Mouse (Mus musculus) T-helper 1 cell (primary cell): Measurements from ENCODE around the gene Fggy.

Source experiments
- in situ Hi-C: fragments of 300-600 bp; cut with MboI, MseI; formaldehyde crosslinking; loops from one replicate; pipeline ENCODE4 v1.15.1; 2025; ENCODE audit warnings: high pct_unique_total_duplicates

The Fggy gene

DNA sequence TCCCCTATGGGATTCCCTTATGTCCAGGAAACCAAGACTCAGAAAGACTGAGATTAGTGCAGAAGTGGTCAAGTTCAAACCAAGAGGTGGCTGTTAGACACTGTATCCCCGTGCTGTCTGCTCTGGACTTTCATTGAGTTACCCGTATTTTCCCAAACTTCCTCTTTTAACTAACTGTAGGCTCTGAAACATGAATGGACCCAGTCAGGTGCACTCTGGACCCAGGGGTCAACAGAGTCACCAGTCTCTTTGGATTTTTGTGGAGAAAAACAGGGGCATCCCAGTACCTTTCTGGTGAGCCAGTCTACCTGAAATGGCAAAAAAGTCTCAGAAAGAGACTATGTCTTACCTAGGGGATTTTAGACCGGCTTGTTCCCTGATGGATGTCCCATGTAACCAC lies 33.6 kb downstream of the Fggy start:
- in situ Hi-C loops = no loop called here

- in situ Hi-C loops = no loop called here
Measured at GRCm38 (mm10) chr4:95597208-95597607, 39.9 kb downstream of the Fggy start.

GRCm38 (mm10) chr4:95601776-95602175 lies 44.5 kb downstream of the Fggy start:
- in situ Hi-C loops = no loop called here

GRCm38 (mm10) chr4:95603254-95603653 lies 45.9 kb downstream of the Fggy start:
- in situ Hi-C loops = no loop called here

- in situ Hi-C loops = no loop called here
Measured at GRCm38 (mm10) chr4:95610663-95611062, 53.4 kb downstream of the Fggy start.

- in situ Hi-C loops = no loop called here
Measured at GRCm38 (mm10) chr4:95611390-95611789, 54.1 kb downstream of the Fggy start.

GRCm38 (mm10) chr4:95621046-95621445 lies 63.7 kb downstream of the Fggy start:
- in situ Hi-C loops = no loop called here

DNA sequence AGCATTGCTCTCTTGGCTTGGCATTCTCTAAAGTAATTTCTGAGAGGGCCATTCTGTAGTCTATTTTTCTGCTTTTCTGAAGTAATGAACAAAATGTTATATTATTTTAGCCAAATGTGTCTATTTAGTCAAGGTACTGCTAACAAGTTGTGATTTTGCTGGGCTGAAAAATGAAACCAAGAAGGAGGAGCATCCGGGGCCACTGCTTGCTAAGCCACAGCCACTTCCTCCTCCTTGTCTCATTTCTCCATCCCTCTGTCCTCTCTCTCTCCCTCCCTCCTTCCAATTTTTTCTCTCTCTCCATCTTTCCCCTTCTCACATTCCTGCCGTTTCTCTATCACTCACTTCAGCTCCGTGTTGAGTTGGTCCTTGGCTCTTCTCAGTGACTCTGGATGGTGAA lies 67.4 kb downstream of the Fggy start:
- in situ Hi-C loops = no loop called here

DNA sequence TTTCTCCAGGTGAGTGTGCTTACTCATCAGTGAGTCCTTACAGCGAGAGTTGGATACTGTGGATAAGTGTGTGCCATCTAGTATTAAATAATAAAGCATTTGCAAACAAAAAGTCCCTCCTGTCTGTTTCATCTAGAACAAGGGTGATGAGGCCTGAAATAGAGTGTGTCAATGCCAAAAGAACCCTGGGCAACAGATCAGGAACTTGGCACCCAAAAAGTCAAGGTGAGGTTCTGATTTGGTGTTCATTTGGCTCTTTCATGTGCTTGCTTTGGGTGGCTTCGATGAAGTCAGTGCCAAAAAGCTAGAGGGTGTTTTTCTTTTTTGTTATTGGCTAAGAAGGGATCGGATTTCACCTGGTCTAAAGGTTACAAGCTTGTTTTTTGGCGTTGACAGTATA lies 68.3 kb downstream of the Fggy start:
- in situ Hi-C loops = no loop called here

DNA sequence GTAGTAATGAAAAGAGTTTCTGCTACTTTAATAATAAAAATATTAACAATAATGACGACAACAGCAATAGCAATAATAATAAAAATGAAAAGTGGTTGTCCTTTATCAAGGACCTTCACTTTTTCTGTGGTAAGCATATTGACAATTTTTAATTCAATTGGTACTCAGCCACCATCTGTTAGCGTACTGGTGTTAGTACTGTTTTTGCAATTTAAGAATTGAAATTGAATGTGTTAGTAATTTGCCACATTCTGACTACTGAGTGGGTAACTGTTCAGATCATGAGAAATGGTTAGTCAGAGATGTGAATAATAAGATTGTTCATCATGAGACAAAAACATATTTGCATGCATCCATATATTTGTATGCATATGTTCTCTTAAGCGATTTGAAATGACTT lies 68.9 kb downstream of the Fggy start:
- in situ Hi-C loops = no loop called here

DNA sequence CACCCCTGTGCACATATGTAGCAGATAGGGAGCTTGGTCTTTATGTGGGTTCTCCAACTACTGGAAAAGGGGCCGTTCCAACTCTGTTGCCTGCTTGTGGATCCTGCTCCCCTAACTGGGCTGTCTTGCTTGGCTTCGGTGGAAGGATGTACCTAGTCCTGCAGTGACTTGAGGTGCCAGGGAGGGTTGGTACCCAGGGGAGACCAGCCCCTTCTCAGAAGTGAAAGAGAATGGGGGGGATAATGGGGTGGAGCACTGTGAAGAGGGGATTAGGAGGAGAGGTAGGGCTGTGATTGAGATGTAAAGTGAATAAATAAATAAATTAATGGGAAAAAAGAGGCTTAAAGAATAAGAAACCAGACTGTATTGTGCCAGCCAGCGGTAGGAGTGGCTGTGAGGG lies 77.6 kb downstream of the Fggy start:
- in situ Hi-C loops = no loop called here

GRCm38 (mm10) chr4:95636937-95637749 lies 79.8 kb downstream of the Fggy start:
- in situ Hi-C loops = no loop called here

GRCm38 (mm10) chr4:95638063-95638462 lies 80.8 kb downstream of the Fggy start:
- in situ Hi-C loops = no loop called here

DNA sequence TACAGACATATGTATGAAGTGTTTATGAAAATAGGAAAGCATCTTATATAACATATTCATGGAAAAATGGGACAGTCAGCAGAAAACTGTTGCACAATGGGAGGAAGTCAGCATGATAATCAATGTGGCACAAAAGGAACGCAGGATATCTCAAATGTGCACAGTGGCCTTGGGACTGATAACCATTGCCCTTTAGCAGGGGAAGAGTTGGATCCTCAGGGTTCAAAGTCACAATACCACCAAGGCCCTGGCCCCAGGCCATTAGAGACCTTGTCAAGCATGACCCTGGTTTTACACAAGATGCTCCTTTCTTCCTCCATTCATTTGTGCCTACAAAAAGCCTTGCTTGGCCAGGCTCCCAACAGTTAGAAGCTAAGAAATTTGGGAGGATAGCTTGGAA lies 83.5 kb downstream of the Fggy start:
- in situ Hi-C loops = no loop called here

DNA sequence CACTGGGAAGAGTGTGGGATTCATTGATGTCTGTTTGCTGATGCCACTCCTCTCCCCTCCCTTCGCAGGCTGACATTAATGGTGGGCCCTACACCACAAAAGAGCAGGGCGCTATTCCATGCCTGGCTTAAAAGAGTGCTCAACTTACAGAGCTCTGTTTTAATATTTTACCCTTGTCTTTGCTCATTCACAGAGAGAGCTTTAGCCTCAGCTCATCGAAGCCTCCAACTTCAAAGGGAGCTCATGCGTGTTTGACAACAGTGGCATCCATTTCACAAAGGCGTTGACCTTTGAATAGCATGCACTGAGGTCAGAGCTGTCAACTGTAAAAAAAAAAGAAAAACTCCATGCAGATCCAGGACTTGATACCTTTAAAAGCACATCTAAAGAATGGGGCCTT lies 86.7 kb downstream of the Fggy start:
- in situ Hi-C loops = no loop called here

DNA sequence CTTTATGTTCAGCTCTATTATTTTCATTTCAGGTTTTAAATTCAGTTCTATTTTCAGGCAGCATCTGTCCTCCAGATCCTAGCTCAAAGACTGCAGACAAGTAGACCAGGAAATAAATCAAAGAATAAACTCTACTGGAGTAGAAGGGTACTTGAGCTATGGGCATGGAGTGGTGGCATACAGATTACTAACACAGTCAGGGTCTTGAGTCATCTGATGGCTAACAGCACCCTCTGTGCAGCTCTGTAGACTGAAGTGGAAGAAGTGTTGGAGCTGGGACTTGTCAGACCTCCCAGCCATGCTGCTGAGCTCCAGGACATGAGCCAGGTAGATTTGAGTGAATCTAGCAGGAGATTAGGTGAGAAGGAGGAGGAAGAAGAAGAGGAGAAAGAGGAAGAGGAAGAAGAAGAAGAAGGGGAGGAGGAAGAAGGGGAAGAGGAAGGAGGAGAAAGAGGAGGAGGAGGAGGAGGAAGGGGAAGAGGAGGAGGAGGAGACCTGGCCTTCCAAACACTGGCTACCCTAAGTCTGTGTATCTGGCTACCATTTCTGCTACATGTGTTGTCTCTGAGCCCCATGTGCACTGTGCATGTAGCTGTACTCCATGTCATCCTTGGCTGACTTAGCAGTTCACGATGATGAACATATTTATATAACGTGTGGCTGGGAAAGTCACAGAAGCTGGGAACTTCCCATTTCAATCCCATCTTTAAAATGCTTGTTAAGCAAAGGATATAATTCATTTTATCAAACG lies 91.7 kb downstream of the Fggy start:
- in situ Hi-C loops = no loop called here

DNA sequence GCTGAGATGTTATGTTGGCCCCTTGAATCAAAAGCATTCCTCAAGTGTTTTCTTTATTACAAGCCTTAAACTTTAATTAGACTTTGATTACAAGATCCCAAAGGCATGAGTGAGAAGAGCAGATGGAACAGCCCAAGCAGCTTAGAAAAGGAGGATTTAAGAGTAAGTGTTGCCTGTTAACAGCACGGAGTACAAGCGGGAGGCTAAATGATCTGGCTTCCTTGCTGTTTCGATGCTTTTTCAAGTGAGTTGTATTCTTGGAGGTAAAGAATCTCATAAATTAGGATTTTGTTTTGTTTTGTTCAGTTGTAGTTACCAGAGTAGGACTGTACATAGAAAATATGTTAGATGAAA lies 92.2 kb downstream of the Fggy start:
- in situ Hi-C loops = no loop called here

GRCm38 (mm10) chr4:95649980-95650379 lies 92.7 kb downstream of the Fggy start:
- in situ Hi-C loops = no loop called here

DNA sequence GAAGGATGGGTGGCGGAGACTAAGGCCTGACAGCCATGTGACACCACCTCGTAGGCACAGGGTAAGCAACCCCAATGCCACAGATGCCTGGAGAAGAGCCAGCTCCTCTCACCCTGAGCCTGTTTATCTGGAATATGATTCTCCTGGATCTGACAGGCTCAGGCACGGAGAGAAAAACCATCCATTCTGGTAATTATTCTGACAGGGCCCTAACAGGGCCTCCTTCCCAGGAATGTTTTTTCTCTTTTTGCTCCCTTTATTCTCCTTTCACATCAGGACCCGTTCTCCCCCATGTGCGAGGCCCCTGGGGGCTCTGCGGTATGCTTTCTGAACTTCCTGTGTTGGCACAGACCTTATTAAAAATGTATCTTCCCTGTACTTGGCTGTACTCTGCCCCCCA lies 94.7 kb downstream of the Fggy start:
- in situ Hi-C loops = no loop called here

DNA sequence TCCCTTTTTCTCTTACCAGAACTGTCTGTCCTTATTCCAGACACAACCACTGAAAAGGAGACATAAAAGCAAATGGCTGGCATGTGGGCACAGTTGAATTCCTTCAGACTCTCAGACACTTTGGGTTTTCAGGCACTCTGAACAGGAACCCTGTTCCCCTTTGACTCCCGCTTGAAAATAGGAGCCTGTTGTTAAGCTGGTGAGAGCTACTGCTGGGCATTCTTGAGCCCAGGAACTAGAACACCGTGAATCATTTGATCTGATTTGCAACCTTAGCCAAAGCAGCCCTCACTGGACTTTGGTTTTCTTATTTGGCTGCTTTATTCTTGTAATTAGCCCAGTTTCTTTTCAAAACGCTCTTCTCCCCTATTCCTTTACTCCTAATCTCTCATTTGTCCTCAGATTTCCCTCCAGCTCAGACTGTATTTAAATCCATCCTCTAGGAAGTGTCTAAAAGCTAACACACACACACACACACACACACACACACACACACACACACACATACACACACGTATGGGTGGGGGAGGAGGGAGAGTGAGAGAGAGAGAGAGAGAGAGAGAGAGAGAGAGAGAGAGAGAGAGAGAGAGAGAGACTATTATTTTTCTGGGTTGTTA lies 96.1 kb downstream of the Fggy start:
- in situ Hi-C loops = no loop called here

- in situ Hi-C loops = no loop called here
Measured at GRCm38 (mm10) chr4:95653913-95654301, 96.6 kb downstream of the Fggy start.

- in situ Hi-C loops = no loop called here
Measured at GRCm38 (mm10) chr4:95659024-95659423, 101.7 kb downstream of the Fggy start.

DNA sequence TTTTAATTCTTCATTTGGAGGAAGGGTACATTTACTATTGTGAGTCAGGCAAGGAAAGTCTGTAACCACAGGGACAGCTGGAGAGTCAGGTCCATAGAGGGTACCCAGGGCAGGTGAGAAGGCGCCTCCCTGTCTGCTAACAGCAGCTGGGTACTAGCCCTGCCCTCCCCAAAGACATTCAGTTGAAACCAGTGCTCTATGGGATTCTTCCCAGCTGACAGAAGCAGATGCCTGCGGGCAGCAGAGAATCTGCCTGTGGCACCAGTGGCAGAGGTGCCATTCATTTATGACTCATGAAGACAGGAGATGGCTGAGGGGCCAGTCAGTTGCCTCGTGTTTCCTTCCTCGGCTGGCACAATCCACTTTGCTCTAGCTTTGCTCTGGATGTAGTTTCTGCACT lies 106.3 kb downstream of the Fggy start:
- in situ Hi-C loops = no loop called here
